Comparison of ENCODE assay signal across 29 mouse cellular contexts in genomic region chr3:83057046-83057445, GRCm38 (mm10). TPM values are rescaled to one million over a fixed set of nuclear protein-coding genes. Genes with fewer than 3 reads are reported as not detected.
A peak's percentile ranks its signal among the peaks of the same experiment; 100 is the strongest.
DNase-seq lines count a peak whose midpoint lies in the region; ATAC-seq and TF ChIP-seq lines count a peak whose summit lies in the region.
"Had no signal": no experiment of that assay in that cellular context is flagged by ENCODE, and none has a peak within 500 bp of the region (broad histone marks: within the 10 kb centered on the region; RNA-seq: fewer than 3 reads in every experiment).

No protein-coding gene starts in this region.

- DNase-seq in heart, adult 11 months, result peak; percentile 37
- no peak for DNase-seq in limb, embryonic 10.5 days (ENCODE audit: low spot score)
- peak; percentile 16 for DNase-seq in ES-CJ7 (ENCODE audit: low read depth, low spot score)
- peak; percentile 10 for DNase-seq in induced T-regulatory cell, adult 2 months (ENCODE audit: low read depth)
- DNase-seq in lung, postnatal 0 days (ENCODE audit: low spot score), result no peak
- DNase-seq: cerebellum, adult 8-10 months; cerebellum, postnatal 25 days; heart, postnatal 14 days; kidney, adult 2 months; layer of hippocampus, postnatal 36 days; left cerebral cortex, postnatal 4 days; liver; lung, adult 18-20 months; lung, postnatal 10 days; thymus, adult 2 months; thymus, postnatal 36 days had no signal

- H3K9me3 ChIP-seq in heart, embryonic 11.5 days (replicated peaks; ENCODE audit: control insufficient read depth, low read length), result no peaks in the 10 kb centered on the region
- no peaks in the 10 kb centered on the region for H3K9me3 ChIP-seq in limb, embryonic 12.5 days
- H3K9me3 ChIP-seq in limb, embryonic 10.5 days (replicated peaks), result no peaks in the 10 kb centered on the region
- H3K9me3 ChIP-seq in lung, postnatal 0 days (ENCODE audit: low read length), result no peaks in the 10 kb centered on the region
- H3K9me3 ChIP-seq: embryonic facial prominence, embryonic 12.5 days; hindbrain, embryonic 10.5 days; intestine, embryonic 15.5 days; midbrain, embryonic 15.5 days had no signal

- 97% methylated on average over 2 of the region's 2 CpGs for WGBS in heart, embryonic 11.5 days (ENCODE audit: insufficient replicate concordance)
- WGBS in limb, embryonic 12.5 days, result 92% methylated on average over 2 of the region's 2 CpGs
- WGBS in limb, embryonic 10.5 days, result 93% methylated on average over 2 of the region's 2 CpGs
- WGBS in lung, postnatal 0 days, result 85% methylated on average over 2 of the region's 2 CpGs

- H3K27ac ChIP-seq in heart, embryonic 11.5 days (ENCODE audit: low read depth, low read length), result no peak overlapping the region
- no peak overlapping the region for H3K27ac ChIP-seq in limb, embryonic 12.5 days
- H3K27ac ChIP-seq in limb, embryonic 10.5 days, result no peak overlapping the region
- H3K27ac ChIP-seq in lung, postnatal 0 days (ENCODE audit: low read length), result no peak overlapping the region
- H3K27ac ChIP-seq: embryonic facial prominence, embryonic 12.5 days; hindbrain, embryonic 10.5 days; intestine, embryonic 15.5 days; kidney, postnatal 0 days; macrophage; midbrain, embryonic 15.5 days had no signal

- peaks cover 5% of the 10 kb centered on the region for H3K4me1 ChIP-seq in heart, embryonic 11.5 days (ENCODE audit: control insufficient read depth, insufficient read depth, low read length)
- H3K4me1 ChIP-seq in limb, embryonic 12.5 days (replicated peaks), result peaks cover 10% of the 10 kb centered on the region
- peaks cover 7% of the 10 kb centered on the region for H3K4me1 ChIP-seq in limb, embryonic 10.5 days
- peaks cover 7% of the 10 kb centered on the region; the same call in 1 of the 2 replicates for H3K4me1 ChIP-seq in lung, postnatal 0 days (ENCODE audit: insufficient read depth, low read depth, low read length)

- no peak overlapping the region for H3K9ac ChIP-seq in heart, embryonic 11.5 days (ENCODE audit: low read depth, low read length)
- no peak overlapping the region for H3K9ac ChIP-seq in limb, embryonic 12.5 days (replicated peaks)
- no peak overlapping the region for H3K9ac ChIP-seq in lung, postnatal 0 days (replicated peaks; ENCODE audit: low read depth)
- H3K9ac ChIP-seq: intestine, embryonic 15.5 days; midbrain, embryonic 15.5 days had no signal

- H3K4me2 ChIP-seq in heart, embryonic 11.5 days, result no peak overlapping the region
- H3K4me2 ChIP-seq in limb, embryonic 12.5 days, result 0 out of 2 replicates have a peak overlapping the region, but pooled peaks have one; percentile 84
- H3K4me2 ChIP-seq in lung, postnatal 0 days (replicated peaks; ENCODE audit: low read depth, low read length), result no peak overlapping the region

- no peak for TF ChIP-seq EP300 in lung, postnatal 0 days (IDR thresholded peaks at IDR 0.05)

- no peak for ATAC-seq in heart, embryonic 11.5 days (replicated peaks; ENCODE audit: insufficient number of reproducible peaks, low FRiP score, low TSS enrichment)
- ATAC-seq in limb, embryonic 12.5 days (ENCODE audit: insufficient number of reproducible peaks, insufficient read depth, low FRiP score, low TSS enrichment, low read depth), result no peak
- no peak for ATAC-seq in lung, postnatal 0 days
- ATAC-seq: forebrain, embryonic 16.5 days; intestine, embryonic 15.5 days; midbrain, embryonic 15.5 days; Patski had no signal

- TF ChIP-seq CTCF in lung, postnatal 0 days (IDR thresholded peaks at IDR 0.05), result no peak

- no peaks in the 10 kb centered on the region for H3K27me3 ChIP-seq in heart, embryonic 11.5 days (ENCODE audit: control insufficient read depth, insufficient read depth, low read length)
- no peaks in the 10 kb centered on the region for H3K27me3 ChIP-seq in limb, embryonic 12.5 days
- no peaks in the 10 kb centered on the region for H3K27me3 ChIP-seq in limb, embryonic 10.5 days (ENCODE audit: low read depth, poor library complexity, severe bottlenecking)
- H3K27me3 ChIP-seq in lung, postnatal 0 days (replicated peaks; ENCODE audit: insufficient read depth, low read length), result no peaks in the 10 kb centered on the region
- H3K27me3 ChIP-seq: embryonic facial prominence, embryonic 12.5 days; intestine, embryonic 15.5 days; midbrain, embryonic 15.5 days; Patski had no signal

- peaks cover 15% of the 10 kb centered on the region; the same call in 1 of the 2 replicates for H3K36me3 ChIP-seq in heart, embryonic 11.5 days (ENCODE audit: control insufficient read depth, insufficient read depth, low read length)
- peaks cover 52% of the 10 kb centered on the region for H3K36me3 ChIP-seq in limb, embryonic 12.5 days
- peaks cover 54% of the 10 kb centered on the region for H3K36me3 ChIP-seq in limb, embryonic 10.5 days
- peaks cover 25% of the 10 kb centered on the region; the same call in 1 of the 2 replicates for H3K36me3 ChIP-seq in lung, postnatal 0 days (ENCODE audit: insufficient read depth, low read length)

- no peak overlapping the region for H3K4me3 ChIP-seq in heart, embryonic 11.5 days (ENCODE audit: low read depth, low read length)
- H3K4me3 ChIP-seq in limb, embryonic 12.5 days (replicated peaks), result no peak overlapping the region
- H3K4me3 ChIP-seq in limb, embryonic 10.5 days, result no peak overlapping the region
- H3K4me3 ChIP-seq in lung, postnatal 0 days (ENCODE audit: low read depth, low read length), result no peak overlapping the region

RNA-seq across cellular contexts. Expression of gene Plrg1, which starts 1.7 kb away (rescaled TPM):
- 64.1 and 73.2 TPM in 2 replicates for polyA plus RNA-seq in heart, embryonic 11.5 days (2014; fragmentation: Nextera tagmentation; extraction: Ambion mirVana)
- polyA plus RNA-seq in limb, embryonic 12.5 days (2016; fragmentation: Nextera tagmentation; extraction: Ambion mirVana), result 123 and 125 TPM in 2 replicates
- polyA plus RNA-seq in limb, embryonic 10.5 days (2016; fragmentation: Nextera tagmentation; extraction: Ambion mirVana), result 135 and 140 TPM in 2 replicates
- polyA plus RNA-seq in lung, postnatal 0 days (2015; fragmentation: Nextera tagmentation; extraction: Ambion mirVana), result 54.5 and 57.8 TPM in 2 replicates

RNA-seq across cellular contexts. Expression of gene Fgb, which starts 7.4 kb away (rescaled TPM):
- 0.59 and 3.4 TPM in 2 replicates for polyA plus RNA-seq in heart, embryonic 11.5 days (2014; fragmentation: Nextera tagmentation; extraction: Ambion mirVana)
- polyA plus RNA-seq in limb, embryonic 12.5 days (2016; fragmentation: Nextera tagmentation; extraction: Ambion mirVana), result 0.05 TPM in 1 of 2 replicates, not detected in the other
- polyA plus RNA-seq in limb, embryonic 10.5 days (2016; fragmentation: Nextera tagmentation; extraction: Ambion mirVana), result 0.06 TPM in 1 of 2 replicates, not detected in the other
- 0.25 and 0.31 TPM in 2 replicates for polyA plus RNA-seq in lung, postnatal 0 days (2015; fragmentation: Nextera tagmentation; extraction: Ambion mirVana)
- polyA plus RNA-seq: hindbrain, embryonic 10.5 days; macrophage; midbrain, embryonic 15.5 days; Patski had no signal

RNA-seq across cellular contexts. Expression of gene Fga, which starts 31.2 kb away (rescaled TPM):
- 0.52 and 2.7 TPM in 2 replicates for polyA plus RNA-seq in heart, embryonic 11.5 days (2014; fragmentation: Nextera tagmentation; extraction: Ambion mirVana)
- 0.10 and 0.15 TPM in 2 replicates for polyA plus RNA-seq in limb, embryonic 12.5 days (2016; fragmentation: Nextera tagmentation; extraction: Ambion mirVana)
- polyA plus RNA-seq in limb, embryonic 10.5 days (2016; fragmentation: Nextera tagmentation; extraction: Ambion mirVana), result not detected in 2 replicates
- polyA plus RNA-seq in lung, postnatal 0 days (2015; fragmentation: Nextera tagmentation; extraction: Ambion mirVana), result 0.50 and 0.52 TPM in 2 replicates
- polyA plus RNA-seq: heart, embryonic 14.5 days; hindbrain, embryonic 10.5 days; macrophage; midbrain, embryonic 15.5 days; neural tube, embryonic 11.5 days; Patski had no signal

RNA-seq across cellular contexts. Expression of gene Fgg, which starts 49.5 kb away (rescaled TPM):
- polyA plus RNA-seq in heart, embryonic 11.5 days (2014; fragmentation: Nextera tagmentation; extraction: Ambion mirVana), result 0.62 and 3.8 TPM in 2 replicates
- 0.12 TPM in 1 of 2 replicates, not detected in the other for polyA plus RNA-seq in limb, embryonic 12.5 days (2016; fragmentation: Nextera tagmentation; extraction: Ambion mirVana)
- 0.09 and 0.24 TPM in 2 replicates for polyA plus RNA-seq in limb, embryonic 10.5 days (2016; fragmentation: Nextera tagmentation; extraction: Ambion mirVana)
- polyA plus RNA-seq in lung, postnatal 0 days (2015; fragmentation: Nextera tagmentation; extraction: Ambion mirVana), result 1.4 and 2.4 TPM in 2 replicates
- polyA plus RNA-seq: heart, embryonic 14.5 days; hindbrain, embryonic 10.5 days; large intestine, adult 2 months; macrophage; Patski had no signal

Comparison
In these comparisons a context has a peak if more than half of its experiments do, and no peak if none do; other contexts are left out.
1. DNase-seq: peak in heart, adult 11 months (single experiment), ES-CJ7 (single experiment) and induced T-regulatory cell, adult 2 months (single experiment); none in limb, embryonic 10.5 days (single experiment) and lung, postnatal 0 days (single experiment).